ENCODE assay signal across 20 mouse cellular contexts in genomic region chr1:171797840-171798239, GRCm38 (mm10). TPM values are rescaled to one million over a fixed set of nuclear protein-coding genes. Genes with fewer than 3 reads are reported as not detected.
A peak's percentile ranks its signal among the peaks of the same experiment; 100 is the strongest.
DNase-seq lines count a peak whose midpoint lies in the region; ATAC-seq and TF ChIP-seq lines count a peak whose summit lies in the region.
"Had no signal": no experiment of that assay in that cellular context is flagged by ENCODE, and none has a peak within 500 bp of the region (broad histone marks: within the 10 kb centered on the region; RNA-seq: fewer than 3 reads in every experiment).

No protein-coding gene starts in this region.

- no peaks in the 10 kb centered on the region for H3K9me3 ChIP-seq in liver, embryonic 14.5 days (ENCODE audit: control insufficient read depth, low read length)
- H3K9me3 ChIP-seq in liver, postnatal 0 days (ENCODE audit: low read length), result no peaks in the 10 kb centered on the region
- H3K9me3 ChIP-seq: embryonic facial prominence, embryonic 10.5 days; embryonic facial prominence, embryonic 12.5 days; forebrain, embryonic 13.5 days; forebrain, embryonic 15.5 days had no signal

- H3K36me3 ChIP-seq in liver, embryonic 14.5 days (replicated peaks; ENCODE audit: control insufficient read depth, insufficient read depth, low read depth), result no peaks in the 10 kb centered on the region
- no peaks in the 10 kb centered on the region for H3K36me3 ChIP-seq in liver, postnatal 0 days (replicated peaks; ENCODE audit: insufficient read depth, low read length)
- H3K36me3 ChIP-seq: embryonic facial prominence, embryonic 10.5 days; embryonic facial prominence, embryonic 12.5 days; forebrain, embryonic 15.5 days had no signal

- 17% methylated on average over 1 of the region's 1 CpGs for WGBS in liver, embryonic 14.5 days (ENCODE audit: insufficient replicate concordance)
- WGBS in liver, postnatal 0 days (ENCODE audit: insufficient replicate concordance), result 27% methylated on average over 1 of the region's 1 CpGs

- H3K27me3 ChIP-seq in liver, embryonic 14.5 days (ENCODE audit: control insufficient read depth, insufficient read depth, low read length), result no peaks in the 10 kb centered on the region
- no peaks in the 10 kb centered on the region for H3K27me3 ChIP-seq in liver, postnatal 0 days (ENCODE audit: insufficient read depth, low read length)
- H3K27me3 ChIP-seq: embryonic facial prominence, embryonic 12.5 days; forebrain, embryonic 13.5 days; forebrain, embryonic 15.5 days had no signal

- DNase-seq in liver, embryonic 14.5 days (ENCODE audit: low read depth in 3 of 3, low spot score in 3 of 3), result no peak
- no peak for DNase-seq in liver, postnatal 0 days
- peak; percentile 76 for DNase-seq in MEL-GATA-1-ER (ENCODE audit: extremely low read depth, low read depth)
- DNase-seq in gastrocnemius, adult 2 months, result no peak
- DNase-seq in adipocyte (ENCODE audit: low spot score), result no peak
- DNase-seq: adrenal gland, adult 8-10 months; adrenal gland, postnatal 14 days; adrenal gland, postnatal 36 days; cerebellum, adult 11-12 months; cerebellum, adult 2 months; cerebellum, adult 9-10 months; cerebellum, postnatal 10 days; cerebellum, postnatal 25 days; forebrain, postnatal 0 days had no signal

- H3K4me1 ChIP-seq in liver, embryonic 14.5 days (replicated peaks; ENCODE audit: control insufficient read depth in 2 of 2, insufficient read depth in 2 of 2, low read length in 1 of 2), result peaks cover 3% of the 10 kb centered on the region in 2 experiments; a peak in 3 of 4 replicates
- no peaks in the 10 kb centered on the region for H3K4me1 ChIP-seq in liver, postnatal 0 days (ENCODE audit: insufficient read depth)
- H3K4me1 ChIP-seq: embryonic facial prominence, embryonic 10.5 days; embryonic facial prominence, embryonic 12.5 days; forebrain, embryonic 13.5 days; forebrain, embryonic 15.5 days had no signal

- peak; percentile 52; the same call in 1 of the 2 replicates for ATAC-seq in liver, embryonic 14.5 days (ENCODE audit: insufficient read depth)
- no peak for ATAC-seq in liver, postnatal 0 days
- peak; percentile 26; the same call in 1 of the 2 replicates for ATAC-seq in megakaryocyte-erythroid progenitor cell, adult 5-6 weeks (replicated peaks; ENCODE audit: low FRiP score, low TSS enrichment, poor library complexity, severe bottlenecking)
- ATAC-seq: forebrain, embryonic 13.5 days; forebrain, embryonic 15.5 days; forebrain, postnatal 0 days had no signal

- TF ChIP-seq EP300 in liver, embryonic 14.5 days (IDR thresholded peaks at IDR 0.05; ENCODE audit: low read depth), result no peak
- no peak for TF ChIP-seq EP300 in liver, postnatal 0 days (IDR thresholded peaks at IDR 0.05; ENCODE audit: low read depth)

- no peak overlapping the region for H3K27ac ChIP-seq in liver, embryonic 14.5 days
- H3K27ac ChIP-seq in liver, postnatal 0 days (ENCODE audit: low read depth), result no peak overlapping the region
- no peak overlapping the region for H3K27ac ChIP-seq in gastrocnemius, adult 2 months
- H3K27ac ChIP-seq: embryonic facial prominence, embryonic 10.5 days; embryonic facial prominence, embryonic 12.5 days; forebrain, embryonic 13.5 days; forebrain, embryonic 15.5 days had no signal

- no peak overlapping the region for H3K4me2 ChIP-seq in liver, embryonic 14.5 days (ENCODE audit: low read depth)
- no peak overlapping the region for H3K4me2 ChIP-seq in liver, postnatal 0 days (ENCODE audit: low read depth, low read length)
- H3K4me2 ChIP-seq: embryonic facial prominence, embryonic 12.5 days; forebrain, embryonic 13.5 days; forebrain, embryonic 15.5 days had no signal

- H3K9ac ChIP-seq in liver, embryonic 14.5 days (replicated peaks), result no peak overlapping the region
- H3K9ac ChIP-seq in liver, postnatal 0 days (replicated peaks), result no peak overlapping the region
- H3K9ac ChIP-seq: embryonic facial prominence, embryonic 12.5 days; forebrain, embryonic 13.5 days; forebrain, embryonic 15.5 days; forebrain, postnatal 0 days had no signal

- intact Hi-C loops in gastrocnemius, adult 2 months (cut with DNase I), result no loop called here

- no peak overlapping the region for H3K4me3 ChIP-seq in liver, embryonic 14.5 days (ENCODE audit: insufficient read depth in 1 of 2, low read depth in 2 of 2, low read length in 2 of 2)
- H3K4me3 ChIP-seq in liver, postnatal 0 days (ENCODE audit: low read depth, low read length), result no peak overlapping the region
- H3K4me3 ChIP-seq in gastrocnemius, adult 2 months, result no peak overlapping the region
- H3K4me3 ChIP-seq: embryonic facial prominence, embryonic 10.5 days; embryonic facial prominence, embryonic 12.5 days; forebrain, embryonic 13.5 days; forebrain, embryonic 15.5 days had no signal

- TF ChIP-seq CTCF in liver, embryonic 14.5 days (IDR thresholded peaks at IDR 0.05; ENCODE audit: low read depth), result no peak
- TF ChIP-seq CTCF in liver, postnatal 0 days (IDR thresholded peaks at IDR 0.05; ENCODE audit: low read depth), result no peak
- no peak for TF ChIP-seq CTCF in gastrocnemius, adult 2 months (IDR thresholded peaks at IDR 0.05)

RNA-seq across cellular contexts. Expression of gene Slamf1, which starts 30.9 kb away (rescaled TPM):
- polyA plus RNA-seq in liver, embryonic 14.5 days (2012; rRNA removed), result 1.0 and 1.5 TPM in 2 replicates
- 2.1 and 2.8 TPM in 2 replicates for polyA plus RNA-seq in liver, embryonic 14.5 days (2014; fragmentation: Nextera tagmentation; extraction: Ambion mirVana)
- polyA plus RNA-seq in liver, postnatal 0 days (2015; fragmentation: Nextera tagmentation; extraction: Ambion mirVana), result 2.4 and 2.5 TPM in 2 replicates
- total RNA-seq in megakaryocyte-erythroid progenitor cell, adult 5-6 weeks (2014; fragmentation: Nextera tagmentation), result 4.9 and 6.2 TPM in 2 replicates
- 4.3 and 7.6 TPM in 2 replicates for total RNA-seq in megakaryocyte-erythroid progenitor cell, adult 5-6 weeks (2017)
- not detected for total RNA-seq in gastrocnemius, adult 2 months (2021)
- polyA plus RNA-seq: C2C12; cerebellum, adult 2 months had no signal

RNA-seq across cellular contexts. Expression of gene Cd84, which starts 41.7 kb away (rescaled TPM):
- polyA plus RNA-seq in liver, embryonic 14.5 days (2012; rRNA removed), result 1.8 and 3.6 TPM in 2 replicates
- 4.7 and 6.0 TPM in 2 replicates for polyA plus RNA-seq in liver, embryonic 14.5 days (2014; fragmentation: Nextera tagmentation; extraction: Ambion mirVana)
- 10.8 and 11.2 TPM in 2 replicates for polyA plus RNA-seq in liver, postnatal 0 days (2015; fragmentation: Nextera tagmentation; extraction: Ambion mirVana)
- total RNA-seq in megakaryocyte-erythroid progenitor cell, adult 5-6 weeks (2014; fragmentation: Nextera tagmentation), result 17.2 and 17.3 TPM in 2 replicates
- total RNA-seq in megakaryocyte-erythroid progenitor cell, adult 5-6 weeks (2017), result 20.1 and 61.3 TPM in 2 replicates
- under 1 TPM; 0.28 to 0.70 TPM for total RNA-seq in gastrocnemius, adult 2 months (2021)
- polyA plus RNA-seq: C2C12 had no signal

Comparison
In these comparisons a context has a peak if more than half of its experiments do, and no peak if none do; other contexts are left out.
1. RNA of gene Slamf1, which starts 30.9 kb away (total RNA-seq): 4.3 to 7.6 TPM in megakaryocyte-erythroid progenitor cell, adult 5-6 weeks; not detected in gastrocnemius, adult 2 months; every median in the first group is over 4 times any median in the second.
2. RNA of gene Cd84, which starts 41.7 kb away (total RNA-seq): 17.2 to 61.3 TPM in megakaryocyte-erythroid progenitor cell, adult 5-6 weeks; 0.28 to 0.70 TPM in gastrocnemius, adult 2 months; every median in the first group is over 10 times any median in the second.